Mouse (Mus musculus) brown adipose tissue, adult 24 weeks (tissue): ENCODE results near the gene Smarca2. TPM values are rescaled to one million over a fixed set of nuclear protein-coding genes. Genes with fewer than 3 reads are reported as not detected.

ENCODE experiments used
- H3K27ac ChIP-seq: fragments of 200-500 bp; replicated peaks from 2 replicates; pipeline ENCODE4 v1.5.1; 2012; ENCODE audit warnings: low read depth, mild to moderate bottlenecking, low read length
- H3K4me1 ChIP-seq: fragments of 200-500 bp; 2 replicates; pipeline ENCODE4 v1.6.1; 2012; ENCODE audit warnings: low read length, mixed read lengths; ENCODE audit not compliant: control insufficient read depth, insufficient read depth, insufficient read length
- H3K4me3 ChIP-seq: fragments of 200-500 bp; 2 replicates; pipeline ENCODE4 v1.5.1; 2012; ENCODE audit warnings: low read depth, mild to moderate bottlenecking, low read length, moderate library complexity; ENCODE audit not compliant: insufficient read depth
- polyA plus RNA-seq: library from polyadenylated mRNA; stranded (reverse); fragments of >200 nt; gene quantifications from 2 replicates; pipeline ENCODE4 v1.2.4, GENCODE M21; 2012; ENCODE audit not compliant: missing spikeins, insufficient read depth, insufficient read length

The Smarca2 gene
- 39.5 and 44.3 TPM in 2 replicates for polyA plus RNA-seq

DNA sequence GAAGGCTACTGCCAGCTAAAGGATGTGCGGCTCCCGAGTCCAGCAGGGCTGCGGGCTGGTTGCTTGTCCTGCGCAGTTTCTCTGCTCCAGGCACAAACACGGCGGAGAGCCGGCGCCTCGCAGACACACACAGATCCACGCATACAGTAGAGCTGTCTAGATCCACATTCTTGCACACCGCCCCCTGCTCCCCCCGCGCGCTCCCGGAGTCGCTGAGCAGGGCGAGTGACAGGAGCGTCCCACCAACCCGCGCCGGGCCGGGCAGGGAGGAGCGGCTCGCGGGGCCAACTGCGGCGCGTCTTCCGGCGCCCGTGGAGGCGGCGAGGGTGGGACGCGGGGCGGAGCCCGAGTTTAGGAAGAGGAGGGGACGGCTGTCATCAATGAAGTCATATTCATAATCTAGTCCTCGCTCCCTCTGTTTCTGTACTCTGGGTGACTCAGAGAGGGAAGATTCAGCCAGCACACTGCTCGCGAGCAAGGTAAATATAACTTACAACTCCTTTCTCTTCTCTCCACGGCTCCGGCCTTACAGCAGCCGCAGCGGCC is at the start of gene Smarca2:
Gene Smarca2 (plus strand): TSS at position 296 of the 546 bp plus-strand sequence.
- Histone ChIP-seq H3K4me1 (peaks cover 6% of the 10 kb centered on the region; the same call in 1 of the 2 replicates), H3K27ac (peak within 1 kb of the TSS; percentile 47), H3K4me3 (peak within 1 kb of the TSS; percentile 78)

- Histone ChIP-seq H3K4me3 (no peak overlapping the region), H3K4me1 (peaks cover 6% of the 10 kb centered on the region; the same call in 1 of the 2 replicates), H3K27ac (no peak overlapping the region)
Measured at GRCm38 (mm10) chr19:26564850-26565249, 40.0 kb upstream of the Smarca2 start.

DNA sequence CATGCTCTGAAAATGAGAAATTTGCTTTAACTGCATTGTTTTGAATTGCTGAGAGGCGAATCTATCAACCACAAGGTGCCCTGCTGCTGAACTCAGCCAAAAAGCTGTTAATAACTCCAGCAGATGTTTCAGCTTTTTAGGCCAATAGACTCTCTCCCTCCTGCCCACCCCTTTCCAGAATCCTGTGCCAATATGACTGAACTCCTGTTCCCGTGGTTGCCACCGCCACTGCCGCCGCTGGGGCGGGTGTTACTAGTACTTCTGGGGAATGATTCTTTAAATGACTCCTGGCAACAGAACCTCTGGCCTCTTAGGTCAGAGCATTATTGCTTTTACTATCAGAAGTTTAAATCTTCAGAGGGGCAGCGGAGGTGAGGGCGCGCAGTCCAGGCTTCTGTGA is 38.7 kb upstream of the Smarca2 start:
- Histone ChIP-seq H3K4me3 (no peak overlapping the region; the same call in 1 of the 2 replicates), H3K27ac (no peak overlapping the region), H3K4me1 (peaks cover 6% of the 10 kb centered on the region; the same call in 1 of the 2 replicates)

GRCm38 (mm10) chr19:26568236-26568635 is 36.6 kb upstream of the Smarca2 start:
- Histone ChIP-seq H3K27ac (no peak overlapping the region), H3K4me1 (peaks cover 6% of the 10 kb centered on the region; the same call in 1 of the 2 replicates), H3K4me3 (no peak overlapping the region)

- H3K27ac ChIP-seq, result no peak overlapping the region
- no peak overlapping the region for H3K4me3 ChIP-seq
- H3K4me1 ChIP-seq, result peaks cover 6% of the 10 kb centered on the region; the same call in 1 of the 2 replicates
Measured at GRCm38 (mm10) chr19:26568941-26569340, 35.9 kb upstream of the Smarca2 start.

- peaks cover 6% of the 10 kb centered on the region; the same call in 1 of the 2 replicates for H3K4me1 ChIP-seq
- no peak overlapping the region for H3K27ac ChIP-seq
- H3K4me3 ChIP-seq, result no peak overlapping the region
Measured at GRCm38 (mm10) chr19:26569461-26569860, 35.4 kb upstream of the Smarca2 start.

DNA sequence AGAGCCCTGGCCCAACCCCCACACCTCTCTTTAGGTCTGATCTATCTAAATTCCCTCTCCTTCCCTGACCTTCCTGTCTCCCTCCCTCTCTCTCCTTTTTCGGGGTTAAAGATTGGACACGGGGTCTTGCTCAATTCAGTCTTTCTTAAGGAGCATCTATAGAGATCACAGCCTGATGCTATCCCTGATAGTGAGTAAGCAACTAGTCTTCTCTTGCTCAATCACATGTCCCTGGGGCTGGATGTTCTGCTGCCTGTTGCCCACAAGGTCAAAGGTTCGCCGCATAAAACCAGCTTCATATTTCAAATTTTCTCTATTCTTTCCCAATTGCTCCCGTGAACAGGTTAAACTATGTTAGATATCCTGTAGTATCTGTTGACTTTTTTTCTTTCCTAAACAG is 25.2 kb upstream of the Smarca2 start:
- no peak overlapping the region for H3K4me3 ChIP-seq
- no peaks in the 10 kb centered on the region for H3K4me1 ChIP-seq
- H3K27ac ChIP-seq, result no peak overlapping the region

GRCm38 (mm10) chr19:26580061-26580460 is 24.8 kb upstream of the Smarca2 start:
- Histone ChIP-seq H3K4me1 (no peaks in the 10 kb centered on the region), H3K27ac (no peak overlapping the region), H3K4me3 (no peak overlapping the region)

DNA sequence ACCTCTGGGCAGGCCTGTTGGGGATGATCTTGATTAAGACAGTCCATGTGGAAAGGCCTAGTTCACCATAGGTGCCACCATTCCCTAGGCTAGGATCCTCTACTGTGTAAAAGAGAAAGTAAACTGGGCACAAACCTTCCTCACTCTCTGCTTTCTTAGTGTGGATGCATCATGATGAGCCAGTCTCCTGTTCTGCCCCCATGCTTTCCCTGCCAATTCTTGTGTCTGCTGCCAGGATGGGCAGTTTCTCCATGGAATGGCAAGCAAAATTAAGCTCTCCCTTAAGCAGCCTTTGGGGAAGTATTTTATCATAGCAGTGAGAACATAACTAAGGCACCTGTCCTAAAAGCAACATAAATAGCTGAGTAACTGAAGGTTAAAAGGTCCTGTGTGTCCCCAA is 10.2 kb upstream of the Smarca2 start:
- Histone ChIP-seq H3K27ac (no peak overlapping the region), H3K4me3 (no peak overlapping the region), H3K4me1 (no peaks in the 10 kb centered on the region)

- Histone ChIP-seq H3K27ac (no peak overlapping the region), H3K4me1 (no peaks in the 10 kb centered on the region), H3K4me3 (no peak overlapping the region)
Measured at GRCm38 (mm10) chr19:26601459-26601858, 3.4 kb upstream of the Smarca2 start.

GRCm38 (mm10) chr19:26603296-26603860 is 1.5 kb upstream of the Smarca2 start:
- Histone ChIP-seq H3K27ac (no peak overlapping the region), H3K4me3 (no peak overlapping the region), H3K4me1 (peaks cover 4% of the 10 kb centered on the region; the same call in 1 of the 2 replicates)

DNA sequence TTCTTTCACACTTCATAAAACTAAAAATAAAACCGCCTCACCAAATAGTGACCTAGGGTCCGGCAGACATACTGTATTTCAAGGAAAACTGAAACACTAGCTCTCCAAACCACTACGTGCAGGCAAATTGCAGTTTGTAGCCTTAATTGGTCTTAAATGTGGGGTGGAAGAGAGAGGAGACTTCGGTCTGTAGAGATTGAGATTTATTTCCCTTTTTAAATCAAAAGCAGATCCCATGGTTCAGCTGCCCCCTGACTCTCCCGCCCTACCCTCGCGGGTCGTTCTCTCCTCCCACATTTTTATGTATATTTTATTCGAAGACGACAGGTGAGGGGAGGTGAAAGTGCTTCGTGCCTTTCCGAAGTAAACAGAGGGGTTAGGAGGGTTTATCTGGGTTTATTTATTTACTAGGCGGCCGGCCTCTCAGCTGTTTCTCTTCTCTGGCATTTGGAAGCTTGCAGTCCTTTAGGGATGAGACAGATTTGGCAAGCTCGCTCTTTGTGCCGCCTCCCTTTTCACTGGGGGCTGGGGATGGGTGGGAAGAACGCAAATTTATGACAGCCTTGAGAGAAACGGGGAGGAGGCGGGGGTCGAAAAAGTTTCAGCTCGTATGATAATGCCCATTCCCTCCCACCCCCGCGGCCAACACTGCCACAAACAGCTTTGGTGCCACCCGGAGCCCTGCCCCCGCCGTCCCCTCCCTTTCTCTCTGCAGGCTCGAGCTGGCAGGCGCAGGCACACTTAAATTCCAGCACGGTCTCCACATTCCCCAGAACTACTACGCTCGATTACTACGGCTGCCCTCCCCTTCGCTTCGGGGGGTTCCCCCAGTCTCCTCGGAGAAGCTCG is 720 bp upstream of the Smarca2 start:
- H3K4me3 ChIP-seq, result peak overlapping the region; percentile 78
- H3K4me1 ChIP-seq, result peaks cover 6% of the 10 kb centered on the region; the same call in 1 of the 2 replicates
- peak overlapping the region; percentile 47; the same call in 1 of the 2 replicates for H3K27ac ChIP-seq

GRCm38 (mm10) chr19:26605438-26606320 is 829 bp downstream of the Smarca2 start:
- peaks cover 6% of the 10 kb centered on the region; the same call in 1 of the 2 replicates for H3K4me1 ChIP-seq
- H3K27ac ChIP-seq, result peak overlapping the region; percentile 41
- H3K4me3 ChIP-seq, result peak overlapping the region; percentile 78

DNA sequence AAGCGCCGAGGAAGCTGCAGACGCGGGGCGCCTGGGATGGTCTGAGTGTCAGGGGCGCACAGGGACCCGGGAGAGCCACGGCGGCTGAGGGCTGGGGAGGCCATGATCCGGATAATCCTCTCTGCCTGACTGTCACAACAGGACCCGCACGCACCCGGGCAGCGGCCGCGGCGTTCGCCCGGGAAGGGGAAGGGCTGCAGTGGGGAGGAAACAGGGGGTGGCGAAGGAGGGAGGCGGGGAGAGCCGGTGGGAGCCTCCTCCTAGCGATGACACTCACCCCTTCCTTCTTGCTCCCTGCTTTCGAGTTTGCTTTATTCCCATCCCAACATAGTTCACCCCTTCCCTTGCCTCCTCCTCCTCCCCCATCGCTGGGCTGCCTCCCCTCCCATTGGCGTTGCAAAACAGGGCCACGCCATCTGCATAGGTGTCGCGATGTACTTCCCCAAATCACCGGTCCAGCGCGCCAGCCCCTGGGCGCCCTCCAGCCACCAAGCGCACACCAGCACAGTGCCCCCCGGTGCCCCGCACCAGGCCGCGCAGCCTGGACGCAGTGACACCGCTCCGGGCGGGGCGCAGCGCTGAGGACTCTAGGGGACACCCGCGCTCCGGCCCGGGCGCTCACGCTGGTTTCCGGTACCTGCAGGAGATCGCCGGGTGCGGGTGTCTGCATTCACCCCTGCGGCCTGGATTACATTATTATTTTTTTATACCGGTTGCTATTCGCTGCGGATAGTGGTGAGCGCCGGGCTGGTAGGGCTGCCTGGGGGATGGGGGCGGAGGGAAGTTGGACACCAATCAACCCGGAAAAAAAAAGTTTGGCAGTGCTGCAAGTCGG is 1.7 kb downstream of the Smarca2 start:
- Histone ChIP-seq H3K4me1 (peaks cover 6% of the 10 kb centered on the region; the same call in 1 of the 2 replicates), H3K27ac (peak overlapping the region; percentile 66), H3K4me3 (peak overlapping the region; percentile 78)
